Mouse (Mus musculus): ENCODE data around the gene Lad1.

Gene Lad1

GRCm38 (mm10) chr1:135838626-135839025 is 20.2 kb downstream of the Lad1 start:
- in situ Hi-C loops (cut with MboI; ENCODE audit: low pct_unique_long_range_greater_than_20kb in 1 of 2, low sequenced_read_pairs in 2 of 2, unreplicated experiment in 1 of 2): no loop called here

- in situ Hi-C loops (cut with MboI; ENCODE audit: low pct_unique_long_range_greater_than_20kb in 1 of 2, low sequenced_read_pairs in 2 of 2, unreplicated experiment in 1 of 2): no loop called here
Measured at GRCm38 (mm10) chr1:135839065-135839464, 20.7 kb downstream of the Lad1 start.

GRCm38 (mm10) chr1:135840675-135841395 is 22.4 kb downstream of the Lad1 start:
- in situ Hi-C loops (cut with MboI; ENCODE audit: low pct_unique_long_range_greater_than_20kb in 1 of 2, low sequenced_read_pairs in 2 of 2, unreplicated experiment in 1 of 2): no loop called here

GRCm38 (mm10) chr1:135843519-135844262 is 25.3 kb downstream of the Lad1 start:
- in situ Hi-C loops (cut with MboI; ENCODE audit: low pct_unique_long_range_greater_than_20kb in 1 of 2, low sequenced_read_pairs in 2 of 2, unreplicated experiment in 1 of 2): no loop called here

- in situ Hi-C loops (cut with MboI; ENCODE audit: low pct_unique_long_range_greater_than_20kb in 1 of 2, low sequenced_read_pairs in 2 of 2, unreplicated experiment in 1 of 2): no loop called here
Measured at GRCm38 (mm10) chr1:135844481-135844880, 26.1 kb downstream of the Lad1 start.

GRCm38 (mm10) chr1:135846632-135847031 is 28.2 kb downstream of the Lad1 start:
- in situ Hi-C loops (cut with MboI; ENCODE audit: low pct_unique_long_range_greater_than_20kb in 1 of 2, low sequenced_read_pairs in 2 of 2, unreplicated experiment in 1 of 2): no loop called here

GRCm38 (mm10) chr1:135847139-135847562 is 28.8 kb downstream of the Lad1 start:
- in situ Hi-C loops (cut with MboI; ENCODE audit: low pct_unique_long_range_greater_than_20kb in 1 of 2, low sequenced_read_pairs in 2 of 2, unreplicated experiment in 1 of 2): no loop called here

- in situ Hi-C loops (cut with MboI; ENCODE audit: low pct_unique_long_range_greater_than_20kb in 1 of 2, low sequenced_read_pairs in 2 of 2, unreplicated experiment in 1 of 2): no loop called here
Measured at GRCm38 (mm10) chr1:135847611-135848351, 29.4 kb downstream of the Lad1 start.

GRCm38 (mm10) chr1:135850722-135851512 is 32.5 kb downstream of the Lad1 start:
- in situ Hi-C loops (cut with MboI; ENCODE audit: low pct_unique_long_range_greater_than_20kb in 1 of 2, low sequenced_read_pairs in 2 of 2, unreplicated experiment in 1 of 2): no loop called here

GRCm38 (mm10) chr1:135852044-135852756 is 33.8 kb downstream of the Lad1 start:
- in situ Hi-C loops (cut with MboI; ENCODE audit: low pct_unique_long_range_greater_than_20kb in 1 of 2, low sequenced_read_pairs in 2 of 2, unreplicated experiment in 1 of 2): no loop called here

- in situ Hi-C loops (cut with MboI; ENCODE audit: low pct_unique_long_range_greater_than_20kb in 1 of 2, low sequenced_read_pairs in 2 of 2, unreplicated experiment in 1 of 2): no loop called here
Measured at GRCm38 (mm10) chr1:135853200-135853599, 34.8 kb downstream of the Lad1 start.

- in situ Hi-C loops (cut with MboI; ENCODE audit: low pct_unique_long_range_greater_than_20kb in 1 of 2, low sequenced_read_pairs in 2 of 2, unreplicated experiment in 1 of 2): no loop called here
Measured at GRCm38 (mm10) chr1:135854591-135855343, 36.4 kb downstream of the Lad1 start.

GRCm38 (mm10) chr1:135855344-135855687 is 36.9 kb downstream of the Lad1 start:
- in situ Hi-C loops (cut with MboI; ENCODE audit: low pct_unique_long_range_greater_than_20kb in 1 of 2, low sequenced_read_pairs in 2 of 2, unreplicated experiment in 1 of 2): no loop called here

- in situ Hi-C loops (cut with MboI; ENCODE audit: low pct_unique_long_range_greater_than_20kb in 1 of 2, low sequenced_read_pairs in 2 of 2, unreplicated experiment in 1 of 2): no loop called here
Measured at GRCm38 (mm10) chr1:135856070-135856469, 37.7 kb downstream of the Lad1 start.

GRCm38 (mm10) chr1:135857137-135857775 is 38.9 kb downstream of the Lad1 start:
- in situ Hi-C loops (cut with MboI; ENCODE audit: low pct_unique_long_range_greater_than_20kb in 1 of 2, low sequenced_read_pairs in 2 of 2, unreplicated experiment in 1 of 2): no loop called here

GRCm38 (mm10) chr1:135858533-135858932 is 40.1 kb downstream of the Lad1 start:
- in situ Hi-C loops (cut with MboI; ENCODE audit: low pct_unique_long_range_greater_than_20kb in 1 of 2, low sequenced_read_pairs in 2 of 2, unreplicated experiment in 1 of 2): no loop called here

GRCm38 (mm10) chr1:135861091-135861490 is 42.7 kb downstream of the Lad1 start:
- in situ Hi-C loops (cut with MboI; ENCODE audit: low pct_unique_long_range_greater_than_20kb in 1 of 2, low sequenced_read_pairs in 2 of 2, unreplicated experiment in 1 of 2): no loop called here

All from mouse embryonic stem cell (cell line).